In the genomic region with DNA sequence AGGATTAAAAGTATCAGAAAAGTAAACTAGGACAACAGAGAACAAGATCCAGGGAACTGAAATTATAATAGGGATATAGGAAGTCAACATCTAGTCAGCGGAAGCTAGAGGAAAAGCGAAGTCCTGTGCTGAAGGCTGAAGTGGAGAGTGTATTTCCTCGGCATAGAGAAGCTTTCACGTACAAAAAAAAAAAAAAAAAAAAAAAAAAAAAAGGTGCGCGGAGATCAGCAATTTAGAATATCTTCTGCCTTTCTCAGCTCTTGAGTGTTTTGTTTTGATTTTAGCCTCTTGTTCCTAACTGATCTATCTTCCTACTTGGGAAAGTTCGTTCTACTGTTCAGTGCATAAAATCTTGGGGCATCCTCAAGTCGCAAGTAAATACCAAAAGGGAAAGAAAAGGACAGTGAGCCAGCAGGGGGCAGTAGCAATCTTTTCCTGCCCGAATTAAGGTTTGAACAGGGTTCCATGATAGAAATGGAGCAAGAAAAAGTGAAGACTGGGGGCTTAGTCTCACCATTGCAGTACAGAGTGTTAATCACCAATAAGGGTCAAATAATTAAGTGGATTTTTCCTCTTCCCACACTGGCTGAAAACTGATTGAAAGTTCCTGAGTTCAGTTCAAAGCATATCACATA, we compare ENCODE assay signal across 9 mouse cellular contexts. TPM values are rescaled to one million over a fixed set of nuclear protein-coding genes. Genes with fewer than 3 reads are reported as not detected.
DNase-seq lines count a peak whose midpoint lies in the region; ATAC-seq and TF ChIP-seq lines count a peak whose summit lies in the region.
"Had no signal": no experiment of that assay in that cellular context is flagged by ENCODE, and none has a peak within 500 bp of the region (broad histone marks: within the 10 kb centered on the region; RNA-seq: fewer than 3 reads in every experiment).

No protein-coding gene starts in this region.

- WGBS in kidney, adult 2 months: under 1% methylated on average over 9 of the region's 9 CpGs
- 10% methylated on average over 9 of the region's 9 CpGs for WGBS in embryonic facial prominence, embryonic 14.5 days
- WGBS in limb, embryonic 12.5 days: 14% methylated on average over 9 of the region's 9 CpGs

- no peak overlapping the region for H3K9ac ChIP-seq in embryonic facial prominence, embryonic 14.5 days (ENCODE audit: low read depth, low read length)
- no peak overlapping the region for H3K9ac ChIP-seq in limb, embryonic 12.5 days (replicated peaks)
- H3K9ac ChIP-seq: liver, embryonic 14.5 days had no signal

- H3K4me3 ChIP-seq in kidney, adult 2 months (ENCODE audit: insufficient read depth, low read depth, low read length): no peak overlapping the region
- peak overlapping the region; percentile 7 for H3K4me3 ChIP-seq in embryonic facial prominence, embryonic 14.5 days (ENCODE audit: low read depth, low read length)
- H3K4me3 ChIP-seq in limb, embryonic 12.5 days (replicated peaks): no peak overlapping the region

- ATAC-seq in embryonic facial prominence, embryonic 14.5 days (ENCODE audit: low read depth): no peak
- no peak for ATAC-seq in limb, embryonic 12.5 days (ENCODE audit: insufficient number of reproducible peaks, insufficient read depth, low FRiP score, low TSS enrichment, low read depth)

- no peak for TF ChIP-seq CTCF in kidney, adult 2 months (conservative IDR thresholded peaks at IDR 0.05; ENCODE audit: insufficient read depth, insufficient read length, low read depth, low read length)

- no peaks in the 10 kb centered on the region for H3K27me3 ChIP-seq in kidney, adult 2 months (replicated peaks; ENCODE audit: control insufficient read depth, insufficient read depth, low read length)
- no peaks in the 10 kb centered on the region for H3K27me3 ChIP-seq in embryonic facial prominence, embryonic 14.5 days (replicated peaks; ENCODE audit: control insufficient read depth, insufficient read depth, low read length)
- H3K27me3 ChIP-seq in limb, embryonic 12.5 days: no peaks in the 10 kb centered on the region

- no peak for TF ChIP-seq POLR2A in kidney, adult 2 months (IDR thresholded peaks at IDR 0.05; ENCODE audit: low read depth, low read length)

- H3K27ac ChIP-seq in kidney, adult 2 months (ENCODE audit: insufficient read depth, low read depth, low read length): no peak overlapping the region
- no peak overlapping the region for H3K27ac ChIP-seq in embryonic facial prominence, embryonic 14.5 days (replicated peaks; ENCODE audit: low read depth, low read length)
- H3K27ac ChIP-seq in limb, embryonic 12.5 days: no peak overlapping the region
- H3K27ac ChIP-seq: liver, embryonic 14.5 days had no signal

- H3K4me2 ChIP-seq in embryonic facial prominence, embryonic 14.5 days (ENCODE audit: low read depth, low read length): peak overlapping the region; percentile 43
- H3K4me2 ChIP-seq in limb, embryonic 12.5 days: peak overlapping the region; percentile 50

- H3K9me3 ChIP-seq in embryonic facial prominence, embryonic 14.5 days (ENCODE audit: control insufficient read depth, low read length): no peaks in the 10 kb centered on the region
- H3K9me3 ChIP-seq in limb, embryonic 12.5 days: no peaks in the 10 kb centered on the region

- no peaks in the 10 kb centered on the region for H3K4me1 ChIP-seq in kidney, adult 2 months (ENCODE audit: control insufficient read depth, insufficient read depth, low read length)
- H3K4me1 ChIP-seq in embryonic facial prominence, embryonic 14.5 days (ENCODE audit: control insufficient read depth, insufficient read depth, low read length): no peaks in the 10 kb centered on the region
- H3K4me1 ChIP-seq in limb, embryonic 12.5 days (replicated peaks): no peaks in the 10 kb centered on the region

- no peaks in the 10 kb centered on the region for H3K36me3 ChIP-seq in kidney, adult 2 months (ENCODE audit: control insufficient read depth, insufficient read depth, low read length)
- no peaks in the 10 kb centered on the region for H3K36me3 ChIP-seq in embryonic facial prominence, embryonic 14.5 days (ENCODE audit: control insufficient read depth, insufficient read depth, low read length)
- no peaks in the 10 kb centered on the region for H3K36me3 ChIP-seq in limb, embryonic 12.5 days

- DNase-seq in kidney, adult 18-20 months: peak; percentile 4
- DNase-seq in kidney, adult 2 months: no peak
- peak; percentile 52 for DNase-seq in adrenal gland, postnatal 10 days
- peak; percentile 8 for DNase-seq in embryonic facial prominence, embryonic 14.5 days (ENCODE audit: low spot score)
- DNase-seq in hindlimb bud, embryonic 11.5 days (ENCODE audit: extremely low spot score, low read depth, low spot score): peak; percentile 6
- peak; percentile 65 for DNase-seq in right cerebral cortex, postnatal 14 days
- no peak for DNase-seq in gastrocnemius, postnatal 25 days

RNA-seq across cellular contexts. Expression of a gene that starts 0.6 kb away (rescaled TPM):
- polyA plus RNA-seq in kidney, adult 2 months (2012; rRNA removed): not detected in 2 replicates
- not detected for total RNA-seq in adrenal gland, postnatal 10 days (2021)
- polyA plus RNA-seq in embryonic facial prominence, embryonic 14.5 days (2014; fragmentation: Nextera tagmentation; extraction: Ambion mirVana): 0.07 and 0.08 TPM in 2 replicates
- not detected in 2 replicates for polyA plus RNA-seq in limb, embryonic 12.5 days (2016; fragmentation: Nextera tagmentation; extraction: Ambion mirVana)
- not detected for total RNA-seq in gastrocnemius, postnatal 25 days (2021)
- polyA plus RNA-seq: liver, embryonic 14.5 days had no signal

Comparison
In these comparisons a context has a peak if more than half of its experiments do, and no peak if none do; other contexts are left out.
1. DNase-seq: peak in kidney, adult 18-20 months (single experiment), adrenal gland, postnatal 10 days (single experiment), embryonic facial prominence, embryonic 14.5 days (single experiment), hindlimb bud, embryonic 11.5 days (single experiment) and right cerebral cortex, postnatal 14 days (single experiment); none in kidney, adult 2 months (single experiment) and gastrocnemius, postnatal 25 days (single experiment).